Mouse (Mus musculus) hindbrain, embryonic 16.5 days (tissue): ENCODE results near the gene Nav2. TPM values are rescaled to one million over a fixed set of nuclear protein-coding genes. Genes with fewer than 3 reads are reported as not detected.

Source experiments
- ATAC-seq: fragments of 200-750 bp; cut with Nextera tagmentation; 2 replicates; pipeline ENCODE4 v1.8.0; 2017; ENCODE audit warnings: moderate TSS enrichment, moderate library complexity
- H3K27ac ChIP-seq: fragments of 300-500 bp; sonication (generic); 2 replicates; pipeline ENCODE4 v1.5.1; 2014; ENCODE audit warnings: low read depth, mild to moderate bottlenecking, control low read depth, low read length, moderate library complexity
- H3K27me3 ChIP-seq: fragments of 300-500 bp; sonication (generic); replicated peaks from 2 replicates; pipeline ENCODE4 v1.6.1; 2014; ENCODE audit warnings: low read length; ENCODE audit not compliant: control insufficient read depth, insufficient read depth
- H3K36me3 ChIP-seq: fragments of 300-500 bp; sonication (generic); 2 replicates; pipeline ENCODE4 v1.6.1; 2014; ENCODE audit warnings: mild to moderate bottlenecking, low read length, moderate library complexity, mixed read lengths; ENCODE audit not compliant: control insufficient read depth, insufficient read depth
- H3K4me1 ChIP-seq: fragments of 300-500 bp; sonication (generic); 2 replicates; pipeline ENCODE4 v1.6.1; 2014; ENCODE audit warnings: low read depth, low read length; ENCODE audit not compliant: control insufficient read depth, insufficient read depth
- H3K4me2 ChIP-seq: fragments of 300-500 bp; sonication (generic); 2 replicates; pipeline ENCODE4 v1.6.1; 2014; ENCODE audit warnings: mild to moderate bottlenecking, low read length, control low read depth, moderate library complexity
- H3K4me3 ChIP-seq: fragments of 300-500 bp; sonication (generic); 2 replicates; pipeline ENCODE4 v1.5.1; 2014; ENCODE audit warnings: mild to moderate bottlenecking, low read length, control low read depth, moderate library complexity
- H3K9ac ChIP-seq: fragments of 300-500 bp; sonication (generic); 2 replicates; pipeline ENCODE4 v1.6.1; 2014; ENCODE audit warnings: low read depth, mild to moderate bottlenecking, control low read depth, low read length, moderate library complexity
- H3K9me3 ChIP-seq: fragments of 300-500 bp; sonication (generic); 2 replicates; pipeline ENCODE4 v1.6.1; 2014; ENCODE audit warnings: mild to moderate bottlenecking, low read length, moderate library complexity; ENCODE audit not compliant: control insufficient read depth
- WGBS: fragments of 180-500 bp; shearing (Covaris S2); extraction: QIAGEN DNeasy Blood & Tissue Kit; methylation state at CpG from one replicate; pipeline ENCODE4 v1.1.7; 2014; 5-methylcytosine and 5-hydroxymethylcytosine counted together
- polyA plus RNA-seq: library from polyadenylated mRNA; unstranded; fragments of >200 nt; fragmentation: Nextera tagmentation; extraction: Ambion mirVana; gene quantifications from 2 replicates; pipeline ENCODE4 v1.2.1, GENCODE M21; 2015

The Nav2 gene
- polyA plus RNA-seq, 1 experiment from 2014 or later = 27.9 TPM

- ATAC-seq = no peak
- WGBS = 86% methylated on average over 9 of the region's 9 CpGs
- H3K9me3 ChIP-seq = no peaks in the 10 kb centered on the region
These were observed 499.2 kb downstream of the Nav2 start for GRCm38 (mm10) chr7:49407688-49408087.

DNA sequence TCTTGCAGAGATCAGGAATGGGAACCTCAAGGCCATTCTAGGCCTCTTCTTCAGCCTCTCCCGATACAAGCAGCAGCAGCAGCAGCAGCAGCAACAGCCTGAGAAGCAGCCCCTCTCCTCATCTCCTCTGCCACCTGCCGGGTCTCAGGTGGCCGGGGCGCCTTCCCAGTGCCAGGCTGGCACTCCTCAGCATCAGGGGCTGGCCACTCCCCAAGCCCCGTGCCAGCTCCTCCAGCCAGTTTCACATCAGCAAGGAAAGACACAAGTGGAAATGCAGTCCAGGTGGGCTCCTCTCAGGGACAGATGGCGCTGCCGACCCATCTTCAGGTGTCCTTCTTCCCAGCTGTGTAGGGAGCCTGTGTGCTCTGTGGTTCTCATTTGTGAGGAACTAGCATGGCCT is 500.1 kb downstream of the Nav2 start:
- 78% methylated on average over 7 of the region's 7 CpGs for WGBS
- Histone ChIP-seq H3K27me3 (no peaks in the 10 kb centered on the region), H3K27ac (0 out of 2 replicates have a peak overlapping the region, but pooled peaks have one; percentile 54), H3K9me3 (no peaks in the 10 kb centered on the region), H3K36me3 (no peaks in the 10 kb centered on the region), H3K9ac (0 out of 2 replicates have a peak overlapping the region, but pooled peaks have one; percentile 24), H3K4me3 (no peak overlapping the region), H3K4me2 (no peak overlapping the region), H3K4me1 (peaks cover 16% of the 10 kb centered on the region)
- ATAC-seq = no peak

More at GRCm38 (mm10) chr7:49407688-49408087, 499.2 kb downstream of the Nav2 start:
- H3K4me2 ChIP-seq = no peak overlapping the region
- no peak overlapping the region for H3K9ac ChIP-seq
- no peak overlapping the region for H3K4me3 ChIP-seq
- no peaks in the 10 kb centered on the region for H3K36me3 ChIP-seq
- no peak overlapping the region for H3K27ac ChIP-seq
- no peaks in the 10 kb centered on the region for H3K27me3 ChIP-seq
- H3K4me1 ChIP-seq = peaks cover 16% of the 10 kb centered on the region

DNA sequence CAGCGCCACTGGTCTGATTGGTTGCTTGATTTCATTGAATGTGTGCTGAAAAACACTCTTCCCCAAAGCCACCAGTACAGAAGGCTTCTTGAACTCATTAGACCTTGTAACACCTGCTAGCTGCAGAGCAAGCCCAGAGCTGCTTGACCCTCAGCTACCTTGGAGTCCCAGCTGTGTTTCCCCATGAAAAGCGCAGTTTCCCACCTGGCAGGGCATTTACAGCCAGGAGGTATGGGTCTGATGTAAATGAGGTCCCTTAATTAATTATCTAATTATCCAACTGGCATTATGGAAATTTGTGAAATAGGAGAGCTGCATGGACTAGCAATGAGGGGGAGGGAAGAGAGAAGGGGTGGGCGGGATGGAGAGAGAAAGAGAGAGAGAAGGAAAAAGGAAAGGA is 500.7 kb downstream of the Nav2 start:
- WGBS = 63% methylated on average over 3 of the region's 3 CpGs
- Histone ChIP-seq H3K27me3 (no peaks in the 10 kb centered on the region), H3K4me2 (no peak overlapping the region), H3K4me1 (peaks cover 16% of the 10 kb centered on the region), H3K36me3 (no peaks in the 10 kb centered on the region), H3K27ac (peak overlapping the region; percentile 54; the same call in 1 of the 2 replicates), H3K4me3 (no peak overlapping the region), H3K9ac (no peak overlapping the region), H3K9me3 (no peaks in the 10 kb centered on the region)
- peak; percentile 57; the same call in 1 of the 2 replicates for ATAC-seq

DNA sequence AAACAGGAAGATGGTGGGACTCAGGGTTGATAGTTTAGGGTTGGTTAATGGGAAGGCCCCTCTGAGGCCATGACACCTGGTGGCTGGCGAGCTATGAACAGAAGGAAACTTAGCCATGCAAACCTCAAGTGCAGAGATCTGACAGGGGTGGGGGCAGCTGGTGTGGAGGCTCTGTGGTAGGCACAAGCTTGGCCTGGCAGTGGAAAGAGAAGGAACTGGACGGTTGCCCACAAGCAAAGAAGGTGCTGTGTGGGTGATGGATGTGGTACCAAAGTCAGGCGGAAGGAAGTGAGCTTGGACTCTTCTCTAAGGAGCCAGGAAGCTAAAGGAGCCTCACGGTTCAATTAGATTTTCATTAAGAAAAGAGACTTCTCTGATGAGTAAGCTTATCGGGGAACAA is 501.7 kb downstream of the Nav2 start:
- ATAC-seq = no peak

GRCm38 (mm10) chr7:49410892-49411291 is 502.4 kb downstream of the Nav2 start:
- Histone ChIP-seq H3K9me3 (no peaks in the 10 kb centered on the region), H3K4me3 (no peak overlapping the region), H3K36me3 (no peaks in the 10 kb centered on the region), H3K27me3 (no peaks in the 10 kb centered on the region), H3K9ac (no peak overlapping the region), H3K4me2 (no peak overlapping the region), H3K4me1 (peaks cover 16% of the 10 kb centered on the region), H3K27ac (no peak overlapping the region)
- ATAC-seq = no peak
- 91% methylated on average over 4 of the region's 4 CpGs for WGBS

More for the DNA sequence above, 501.7 kb downstream of the Nav2 start:
- peaks cover 16% of the 10 kb centered on the region for H3K4me1 ChIP-seq
- H3K9me3 ChIP-seq = no peaks in the 10 kb centered on the region
- no peak overlapping the region for H3K27ac ChIP-seq
- 74% methylated on average over 5 of the region's 5 CpGs for WGBS
- no peak overlapping the region for H3K4me2 ChIP-seq
- no peaks in the 10 kb centered on the region for H3K27me3 ChIP-seq
- H3K4me3 ChIP-seq = no peak overlapping the region
- no peak overlapping the region for H3K9ac ChIP-seq
- H3K36me3 ChIP-seq = no peaks in the 10 kb centered on the region

- H3K27me3 ChIP-seq = no peaks in the 10 kb centered on the region
- no peaks in the 10 kb centered on the region for H3K36me3 ChIP-seq
- no peak for ATAC-seq
- H3K27ac ChIP-seq = no peak overlapping the region
- no peak overlapping the region for H3K4me3 ChIP-seq
- H3K9ac ChIP-seq = no peak overlapping the region
- 92% methylated on average over 9 of the region's 9 CpGs for WGBS
- H3K4me2 ChIP-seq = no peak overlapping the region
- peaks cover 16% of the 10 kb centered on the region for H3K4me1 ChIP-seq
- no peaks in the 10 kb centered on the region for H3K9me3 ChIP-seq
These were observed 503.3 kb downstream of the Nav2 start for GRCm38 (mm10) chr7:49411803-49412202.

GRCm38 (mm10) chr7:49415131-49415530 is 506.6 kb downstream of the Nav2 start:
- Histone ChIP-seq H3K27ac (no peak overlapping the region), H3K4me3 (no peak overlapping the region), H3K36me3 (no peaks in the 10 kb centered on the region), H3K9me3 (no peaks in the 10 kb centered on the region), H3K27me3 (no peaks in the 10 kb centered on the region), H3K9ac (no peak overlapping the region), H3K4me2 (no peak overlapping the region), H3K4me1 (no peaks in the 10 kb centered on the region)
- WGBS = 71% methylated on average over 7 of the region's 7 CpGs
- no peak for ATAC-seq

GRCm38 (mm10) chr7:49415716-49416115 is 507.2 kb downstream of the Nav2 start:
- ATAC-seq = peak; percentile 51; the same call in 1 of the 2 replicates
- Histone ChIP-seq H3K27ac (no peak overlapping the region), H3K36me3 (no peaks in the 10 kb centered on the region), H3K4me1 (no peaks in the 10 kb centered on the region), H3K27me3 (no peaks in the 10 kb centered on the region), H3K9ac (no peak overlapping the region), H3K9me3 (no peaks in the 10 kb centered on the region), H3K4me3 (no peak overlapping the region), H3K4me2 (no peak overlapping the region)
- 79% methylated on average over 12 of the region's 12 CpGs for WGBS

DNA sequence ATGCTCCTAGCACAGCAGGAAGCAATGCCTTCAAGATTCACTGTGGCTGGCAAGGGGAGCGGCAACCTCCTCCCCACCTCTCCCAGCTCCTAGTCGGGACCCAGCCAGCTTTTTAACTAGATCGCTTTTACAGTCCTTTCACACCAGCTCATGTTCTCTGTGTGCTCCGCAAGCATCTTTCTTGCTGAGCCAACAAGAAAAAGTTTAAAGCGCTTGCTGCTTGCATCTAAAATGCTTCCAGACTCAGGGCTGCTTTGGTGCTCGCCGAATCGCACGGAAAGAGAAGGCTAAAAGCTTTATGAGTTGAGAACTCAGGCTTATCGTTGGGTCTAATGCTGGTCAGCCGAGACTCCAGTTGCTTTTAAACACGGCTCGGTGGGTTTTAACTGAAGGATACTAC is 510.3 kb downstream of the Nav2 start:
- Histone ChIP-seq H3K4me3 (no peak overlapping the region), H3K27ac (no peak overlapping the region), H3K27me3 (no peaks in the 10 kb centered on the region), H3K4me1 (no peaks in the 10 kb centered on the region), H3K9ac (0 out of 2 replicates have a peak overlapping the region, but pooled peaks have one; percentile 6), H3K9me3 (no peaks in the 10 kb centered on the region), H3K36me3 (no peaks in the 10 kb centered on the region), H3K4me2 (no peak overlapping the region)
- 76% methylated on average over 13 of the region's 13 CpGs for WGBS
- no peak for ATAC-seq
